Mouse (Mus musculus) myocyte (in vitro differentiated cells): ENCODE data around the gene Zmynd15.

Experiments
- CEBPB ChIP-seq: IDR thresholded peaks from 2 replicates; pipeline ENCODE4 v1.6.1; 2011; ENCODE audit warnings: mild to moderate bottlenecking, moderate library complexity; ENCODE audit not compliant: poor library complexity, insufficient read depth, severe bottlenecking
- E2F4 ChIP-seq: IDR thresholded peaks from one replicate; pipeline ENCODE4 v1.6.1; 2011; ENCODE audit warnings: mild to moderate bottlenecking, control low read depth, moderate library complexity; ENCODE audit not compliant: insufficient read depth
- MAX ChIP-seq: IDR thresholded peaks from one replicate; pipeline ENCODE4 v1.6.1; 2011; ENCODE audit warnings: low read depth, mild to moderate bottlenecking, control low read depth
- MYOD1 ChIP-seq, 3 experiments: IDR thresholded peaks; one replicate each; pipeline ENCODE4 v1.6.1; 2011; ENCODE audit warnings: control low read depth in 2 of 3, low read depth in 2 of 3, mild to moderate bottlenecking in 2 of 3, moderate library complexity in 1 of 3; ENCODE audit not compliant: insufficient read length in 2 of 3, control insufficient read depth in 1 of 3
- MYOG ChIP-seq, 3 experiments: IDR thresholded peaks; one replicate each; pipeline ENCODE4 v1.6.1; 2011; ENCODE audit warnings: control low read depth in 2 of 3, low read depth in 2 of 3, mild to moderate bottlenecking in 2 of 3; ENCODE audit not compliant: insufficient read length in 2 of 3, control insufficient read depth in 1 of 3, insufficient read depth in 1 of 3
- POLR2A ChIP-seq: IDR thresholded peaks from one replicate; pipeline ENCODE4 v1.6.1; 2011; ENCODE audit warnings: low read depth, mild to moderate bottlenecking, control low read depth, moderate library complexity; ENCODE audit not compliant: insufficient read length
- POLR2AphosphoS2 ChIP-seq: IDR thresholded peaks from one replicate; pipeline ENCODE4 v1.6.1; 2011; ENCODE audit warnings: low read depth, control low read depth; ENCODE audit not compliant: insufficient read length
- REST ChIP-seq: IDR thresholded peaks from one replicate; pipeline ENCODE4 v1.6.1; 2011; ENCODE audit warnings: mild to moderate bottlenecking, control low read depth, moderate library complexity; ENCODE audit not compliant: insufficient read depth, insufficient read length
- SRF ChIP-seq: IDR thresholded peaks from one replicate; pipeline ENCODE4 v1.6.1; 2011; ENCODE audit warnings: low read depth; ENCODE audit not compliant: control insufficient read depth, insufficient read length
- TCF12 ChIP-seq: IDR thresholded peaks from one replicate; pipeline ENCODE4 v1.6.1; 2011; ENCODE audit warnings: mild to moderate bottlenecking, control low read depth; ENCODE audit not compliant: poor library complexity, insufficient read depth, severe bottlenecking

GRCm38 (mm10) chr11:70500476-70500812 is 41.2 kb downstream of the Zmynd15 start:
- TF ChIP-seq E2F4 (no peak), POLR2A (no peak), MAX (no peak), POLR2AphosphoS2 (no peak), CEBPB (no peak), MYOG (IDR thresholded peaks at IDR 0.05; ENCODE audit: control insufficient read depth in 1 of 3, insufficient read depth in 1 of 3, insufficient read length in 2 of 3, low read depth in 2 of 3) (no peak), REST (no peak), MYOD1 (IDR thresholded peaks at IDR 0.05; ENCODE audit: control insufficient read depth in 1 of 3, insufficient read length in 2 of 3, low read depth in 2 of 3) (no peak), SRF (no peak), TCF12 (no peak)
